Mouse (Mus musculus): ENCODE measurements around the gene Fryl. TPM values are rescaled to one million over a fixed set of nuclear protein-coding genes. Genes with fewer than 3 reads are reported as not detected.

Fryl gene
- polyA plus RNA-seq, 1 experiment from 2014 or later, result 38.7 TPM

DNA sequence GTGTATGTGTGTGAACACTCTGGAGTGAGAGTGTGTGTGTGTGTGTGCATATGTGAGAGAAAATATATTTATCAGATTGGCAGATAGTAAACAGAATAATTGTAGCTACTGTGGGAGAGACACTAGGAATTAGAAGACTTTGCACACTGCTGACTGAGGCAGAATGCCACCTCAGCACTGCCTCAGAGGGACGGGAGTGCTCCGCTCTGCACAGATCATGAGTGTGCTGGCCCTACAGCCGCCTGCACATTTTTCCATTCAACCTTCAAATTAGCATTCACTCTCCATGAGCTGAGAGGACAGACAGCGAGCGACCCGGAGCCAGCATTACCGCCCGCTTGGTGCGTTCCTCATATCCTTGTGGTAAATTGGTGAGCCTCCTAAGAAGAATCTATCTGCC lies 96.0 kb downstream of the Fryl start:
- Histone ChIP-seq H3K27me3 (replicated peaks) (no peaks in the 10 kb centered on the region), H3K4me2 (no peak overlapping the region), H3K4me3 (no peak overlapping the region), H3K4me1 (replicated peaks) (peaks cover 60% of the 10 kb centered on the region), H3K36me3 (no peaks in the 10 kb centered on the region), H3K9ac (no peak overlapping the region), H3K9me3 (replicated peaks) (no peaks in the 10 kb centered on the region), H3K27ac (ENCODE audit: poor library complexity, severe bottlenecking) (no peak overlapping the region)
- ATAC-seq (ENCODE audit: insufficient number of reproducible peaks, low FRiP score), result no peak
- 85% methylated on average over 9 of the region's 9 CpGs for WGBS

DNA sequence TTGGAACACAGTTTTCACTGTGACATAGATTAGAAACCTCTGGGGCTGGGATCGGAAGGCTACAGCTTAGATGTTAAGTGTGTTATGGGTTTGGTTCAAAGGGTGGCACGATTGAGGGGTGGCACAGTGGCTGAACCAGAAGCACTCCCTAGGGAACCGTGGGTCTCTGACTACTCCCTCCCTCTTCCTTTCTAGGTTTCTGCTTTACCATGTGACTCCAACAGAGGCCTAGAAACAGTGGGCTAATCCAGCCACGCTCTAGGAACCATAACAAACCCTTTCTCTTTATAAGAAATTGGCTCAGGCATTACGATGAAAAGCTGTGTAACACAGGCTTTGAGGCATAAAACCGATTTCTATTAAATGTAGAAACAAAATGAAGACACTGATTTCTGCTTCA lies 98.9 kb downstream of the Fryl start:
- Histone ChIP-seq H3K4me3 (no peak overlapping the region), H3K9me3 (replicated peaks) (no peaks in the 10 kb centered on the region), H3K4me1 (replicated peaks) (peaks cover 45% of the 10 kb centered on the region), H3K4me2 (no peak overlapping the region), H3K9ac (peak overlapping the region; percentile 0; the same call in 1 of the 2 replicates), H3K36me3 (no peaks in the 10 kb centered on the region), H3K27ac (ENCODE audit: poor library complexity, severe bottlenecking) (no peak overlapping the region), H3K27me3 (replicated peaks) (no peaks in the 10 kb centered on the region)
- whole genome bisulfite sequencing, result 76% methylated on average over 6 of the region's 6 CpGs
- ATAC-seq (ENCODE audit: insufficient number of reproducible peaks, low FRiP score), result no peak

DNA sequence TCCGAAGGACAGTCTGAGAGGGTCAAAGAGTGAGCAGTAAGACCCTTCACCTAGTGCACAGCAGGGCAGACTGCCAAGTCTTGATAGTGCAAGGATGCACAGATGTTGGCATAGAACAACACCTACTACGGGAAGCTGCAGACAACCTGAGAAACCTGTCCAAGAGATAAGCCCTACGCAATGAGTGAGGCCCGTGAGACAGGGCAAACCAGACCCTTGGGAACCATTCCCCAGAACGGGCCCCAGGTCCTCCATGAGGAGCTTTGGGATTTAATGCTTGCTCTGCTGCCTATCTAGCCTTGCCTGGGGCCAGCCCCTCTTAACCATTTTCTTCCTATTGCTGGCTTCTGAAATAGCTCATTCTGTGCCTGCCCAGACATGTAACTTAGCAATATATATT lies 99.4 kb downstream of the Fryl start:
- H3K27ac ChIP-seq (ENCODE audit: poor library complexity, severe bottlenecking), result 0 out of 2 replicates have a peak overlapping the region, but pooled peaks have one; percentile 13
- no peaks in the 10 kb centered on the region for H3K9me3 ChIP-seq (replicated peaks)
- H3K27me3 ChIP-seq (replicated peaks), result no peaks in the 10 kb centered on the region
- ATAC-seq (ENCODE audit: insufficient number of reproducible peaks, low FRiP score), result no peak
- H3K9ac ChIP-seq, result no peak overlapping the region
- H3K36me3 ChIP-seq, result no peaks in the 10 kb centered on the region
- H3K4me2 ChIP-seq, result no peak overlapping the region
- no peak overlapping the region for H3K4me3 ChIP-seq
- peaks cover 45% of the 10 kb centered on the region for H3K4me1 ChIP-seq (replicated peaks)
- 46% methylated on average over 5 of the region's 5 CpGs for WGBS

DNA sequence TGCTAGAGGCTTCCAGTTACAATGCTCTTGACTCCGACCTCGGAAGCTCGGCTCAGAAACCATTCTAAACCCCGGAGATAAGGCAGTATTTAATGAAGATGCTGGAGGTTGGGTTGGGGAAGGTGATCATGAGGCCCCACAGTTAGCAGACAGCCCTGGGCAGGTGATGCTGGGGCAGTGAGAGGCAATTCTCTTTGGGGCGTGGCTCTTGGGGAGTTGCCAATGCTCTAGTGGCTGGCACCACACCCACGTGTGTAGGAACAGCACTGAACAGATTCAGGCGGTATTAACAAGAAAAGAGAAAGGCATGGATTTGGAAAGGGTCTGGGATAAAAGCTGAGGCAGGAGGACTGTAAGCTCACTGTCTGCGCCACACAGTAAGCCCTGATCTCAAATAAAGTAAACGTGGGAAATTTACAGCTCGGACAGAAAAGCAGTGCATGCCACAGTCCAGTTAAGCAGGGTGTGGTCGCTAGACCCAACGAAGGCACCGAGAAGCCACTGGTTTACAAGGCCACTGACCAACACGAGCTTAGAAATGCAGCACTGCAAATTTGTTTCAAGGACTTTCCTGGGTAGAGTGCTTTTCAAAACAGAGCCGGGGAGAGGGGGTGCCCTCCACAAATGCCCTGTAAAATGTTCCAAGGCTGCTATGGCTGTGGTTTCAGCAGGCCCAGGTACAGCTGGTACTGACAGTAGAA lies 100.0 kb downstream of the Fryl start:
- Histone ChIP-seq H3K9ac (no peak overlapping the region), H3K9me3 (replicated peaks) (no peaks in the 10 kb centered on the region), H3K4me1 (replicated peaks) (peaks cover 43% of the 10 kb centered on the region), H3K4me2 (no peak overlapping the region), H3K4me3 (no peak overlapping the region), H3K36me3 (no peaks in the 10 kb centered on the region), H3K27ac (ENCODE audit: poor library complexity, severe bottlenecking) (0 out of 2 replicates have a peak overlapping the region, but pooled peaks have one; percentile 13), H3K27me3 (replicated peaks) (no peaks in the 10 kb centered on the region)
- ATAC-seq (ENCODE audit: insufficient number of reproducible peaks, low FRiP score), result no peak
- WGBS, result 73% methylated on average over 15 of the region's 15 CpGs

DNA sequence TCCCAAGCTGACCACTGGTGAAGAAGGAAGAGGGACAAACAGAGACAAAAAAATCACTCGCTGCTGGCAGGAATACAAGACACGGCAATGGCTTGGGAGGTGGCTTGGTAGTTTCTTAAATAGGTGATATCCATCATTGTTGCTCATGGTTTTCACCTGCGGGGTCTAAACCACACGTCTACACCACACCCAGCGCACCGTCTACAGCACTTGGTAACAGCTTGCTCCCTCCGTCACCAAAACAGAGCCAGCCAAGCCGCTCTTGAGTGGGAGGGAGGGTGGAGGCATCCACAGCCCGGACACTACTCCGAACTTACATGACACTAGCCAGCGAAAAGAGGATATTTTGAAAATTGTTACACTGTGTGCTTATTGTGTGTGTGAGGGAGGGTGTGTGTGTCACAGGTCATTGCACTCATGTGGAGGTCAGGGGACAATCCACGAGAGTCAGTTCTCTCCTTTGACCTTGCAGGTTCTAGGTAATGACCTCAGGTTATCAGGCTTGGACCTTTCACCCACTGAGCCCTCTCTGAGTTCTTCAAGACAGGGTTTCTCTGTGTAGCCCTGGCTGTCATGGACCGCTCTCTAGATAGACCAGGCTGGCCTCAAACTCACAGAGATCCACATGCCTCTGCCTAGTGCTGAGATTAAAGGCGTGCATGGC lies 102.5 kb downstream of the Fryl start:
- Histone ChIP-seq H3K9me3 (replicated peaks) (no peaks in the 10 kb centered on the region), H3K4me2 (no peak overlapping the region), H3K27me3 (replicated peaks) (no peaks in the 10 kb centered on the region), H3K36me3 (no peaks in the 10 kb centered on the region), H3K4me3 (no peak overlapping the region), H3K4me1 (replicated peaks) (peaks cover 34% of the 10 kb centered on the region), H3K27ac (ENCODE audit: poor library complexity, severe bottlenecking) (no peak overlapping the region), H3K9ac (no peak overlapping the region)
- 92% methylated on average over 14 of the region's 14 CpGs for WGBS
- no peak for ATAC-seq (ENCODE audit: insufficient number of reproducible peaks, low FRiP score)

DNA sequence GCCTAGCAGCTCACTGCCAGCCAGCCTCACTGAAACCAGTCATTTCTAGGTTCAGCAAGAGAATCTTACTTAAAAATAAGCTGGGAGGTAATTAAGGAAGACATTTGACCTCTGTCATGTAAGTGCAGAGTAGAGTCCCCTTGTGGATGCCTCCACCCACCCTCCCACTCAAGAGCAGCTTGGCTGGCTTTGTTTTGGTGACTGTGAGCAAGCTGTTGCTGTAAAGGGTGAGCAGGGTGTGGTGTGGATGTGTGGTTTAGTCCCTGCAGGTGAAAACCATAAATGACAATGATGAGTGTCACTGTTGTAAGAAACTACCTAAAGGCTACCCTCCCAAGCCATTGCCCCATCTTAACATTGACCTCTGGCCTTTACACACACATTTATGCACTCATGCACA lies 104.2 kb downstream of the Fryl start:
- Histone ChIP-seq H3K27ac (ENCODE audit: poor library complexity, severe bottlenecking) (no peak overlapping the region), H3K36me3 (peaks cover 6% of the 10 kb centered on the region), H3K4me2 (no peak overlapping the region), H3K4me3 (no peak overlapping the region), H3K9me3 (replicated peaks) (no peaks in the 10 kb centered on the region), H3K9ac (no peak overlapping the region), H3K27me3 (replicated peaks) (no peaks in the 10 kb centered on the region), H3K4me1 (replicated peaks) (peaks cover 21% of the 10 kb centered on the region)
- no peak for ATAC-seq (ENCODE audit: insufficient number of reproducible peaks, low FRiP score)

DNA sequence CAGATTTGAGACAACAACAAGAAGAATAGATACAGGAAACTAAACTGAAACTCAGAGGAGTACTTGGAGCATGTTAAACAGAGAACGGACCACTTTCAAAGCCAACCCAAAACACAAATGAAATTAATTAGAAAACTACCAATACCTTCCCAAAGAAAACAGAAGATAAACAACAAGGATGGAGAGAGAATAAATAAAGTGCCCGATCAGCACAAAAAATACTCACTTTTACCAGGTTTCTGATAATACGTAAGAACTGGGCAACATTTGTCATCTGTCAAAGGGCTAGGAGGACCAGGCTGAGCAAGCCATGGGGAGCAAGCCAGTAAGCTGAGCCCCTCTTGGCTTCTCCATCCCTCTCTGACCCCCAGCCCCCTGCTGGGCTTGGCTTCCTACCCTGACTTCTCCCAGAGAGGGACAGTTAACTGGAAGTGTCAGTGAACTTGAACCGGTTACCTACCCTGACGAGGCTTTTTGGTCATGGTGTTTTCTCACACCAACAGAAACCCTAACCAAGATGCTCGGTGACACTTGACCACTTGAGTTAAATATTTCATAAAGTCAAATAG lies 105.5 kb downstream of the Fryl start:
- Histone ChIP-seq H3K9ac (no peak overlapping the region), H3K4me2 (no peak overlapping the region), H3K27me3 (replicated peaks) (no peaks in the 10 kb centered on the region), H3K4me1 (replicated peaks) (peaks cover 9% of the 10 kb centered on the region), H3K9me3 (replicated peaks) (no peaks in the 10 kb centered on the region), H3K36me3 (peaks cover 17% of the 10 kb centered on the region), H3K27ac (ENCODE audit: poor library complexity, severe bottlenecking) (no peak overlapping the region), H3K4me3 (no peak overlapping the region)
- WGBS, result 86% methylated on average over 6 of the region's 6 CpGs
- ATAC-seq (ENCODE audit: insufficient number of reproducible peaks, low FRiP score), result no peak

DNA sequence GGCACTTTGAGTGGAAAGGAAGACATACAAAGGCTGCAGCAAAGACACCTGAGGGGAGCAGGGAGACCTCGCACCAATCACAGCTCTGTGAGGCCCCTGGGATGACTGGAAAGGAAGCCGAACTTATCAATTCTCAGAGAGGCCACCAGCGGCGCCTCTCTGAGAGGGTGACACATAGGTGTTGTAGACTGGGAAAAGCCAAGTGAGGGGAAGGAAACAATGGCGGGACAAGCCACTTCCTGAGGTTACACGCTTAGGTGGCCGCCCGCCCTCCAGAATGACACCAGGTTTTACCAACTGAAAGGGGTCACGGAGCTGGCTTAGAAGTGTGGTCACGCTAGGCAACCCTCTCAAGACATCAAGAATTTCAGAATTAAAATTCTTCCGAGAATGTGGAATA lies 111.4 kb downstream of the Fryl start:
- peaks cover 50% of the 10 kb centered on the region for H3K36me3 ChIP-seq

DNA sequence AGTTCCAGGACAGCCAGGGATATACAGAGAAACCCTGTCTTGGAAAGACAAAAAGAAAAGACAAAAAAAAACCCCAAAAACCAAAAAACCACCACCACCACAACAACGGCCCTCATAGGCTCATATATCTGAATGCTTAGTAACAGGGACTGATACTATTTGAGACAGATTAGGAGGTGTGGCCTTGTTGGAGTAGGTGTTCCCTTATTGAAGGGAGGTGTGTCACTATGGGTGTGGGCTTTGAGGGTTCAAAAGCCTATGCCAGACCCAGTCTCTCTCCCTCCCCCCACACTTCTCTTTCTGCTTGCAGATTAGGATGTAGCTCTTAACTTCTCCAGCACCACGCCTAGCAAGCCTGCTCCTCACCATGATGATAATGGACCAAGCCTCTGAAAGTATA lies 114.7 kb downstream of the Fryl start:
- Histone ChIP-seq H3K9ac (no peak overlapping the region), H3K4me3 (no peak overlapping the region), H3K27ac (ENCODE audit: poor library complexity, severe bottlenecking) (no peak overlapping the region; the same call in 1 of the 2 replicates), H3K4me2 (no peak overlapping the region), H3K27me3 (replicated peaks) (no peaks in the 10 kb centered on the region), H3K4me1 (replicated peaks) (peaks cover 10% of the 10 kb centered on the region), H3K9me3 (replicated peaks) (no peaks in the 10 kb centered on the region), H3K36me3 (peaks cover 45% of the 10 kb centered on the region)
- WGBS, result 78% methylated on average over 2 of the region's 2 CpGs
- ATAC-seq (ENCODE audit: insufficient number of reproducible peaks, low FRiP score), result no peak

More for the DNA sequence above, 111.4 kb downstream of the Fryl start:
- no peaks in the 10 kb centered on the region for H3K9me3 ChIP-seq (replicated peaks)
- H3K27ac ChIP-seq (ENCODE audit: poor library complexity, severe bottlenecking), result no peak overlapping the region
- H3K4me3 ChIP-seq, result no peak overlapping the region
- H3K27me3 ChIP-seq (replicated peaks), result no peaks in the 10 kb centered on the region
- H3K9ac ChIP-seq, result no peak overlapping the region
- H3K4me1 ChIP-seq (replicated peaks), result peaks cover 10% of the 10 kb centered on the region
- WGBS, result 77% methylated on average over 11 of the region's 11 CpGs
- no peak overlapping the region for H3K4me2 ChIP-seq
- no peak for ATAC-seq (ENCODE audit: insufficient number of reproducible peaks, low FRiP score)

DNA sequence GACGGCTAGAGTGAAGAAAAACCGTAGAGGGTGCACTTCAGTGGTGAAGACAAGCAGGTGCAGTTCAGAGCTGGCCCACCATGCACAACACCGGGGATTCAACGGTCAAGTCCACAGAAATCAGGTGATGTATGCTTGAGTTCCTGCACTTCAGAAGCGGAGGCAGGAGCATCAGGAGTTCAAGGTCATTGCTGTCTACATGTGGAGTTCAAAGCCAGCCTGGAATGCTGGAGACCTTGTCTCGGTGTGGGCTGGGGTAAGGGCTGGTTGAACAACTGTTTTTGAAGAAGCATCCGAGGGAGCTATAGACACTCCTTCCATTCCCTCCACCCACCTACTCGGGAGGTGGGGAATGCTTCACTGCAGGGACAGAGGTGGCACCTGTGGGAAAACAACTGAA lies 115.3 kb downstream of the Fryl start:
- Histone ChIP-seq H3K9ac (no peak overlapping the region), H3K9me3 (replicated peaks) (no peaks in the 10 kb centered on the region), H3K4me1 (replicated peaks) (peaks cover 10% of the 10 kb centered on the region), H3K27ac (ENCODE audit: poor library complexity, severe bottlenecking) (no peak overlapping the region), H3K27me3 (replicated peaks) (no peaks in the 10 kb centered on the region), H3K36me3 (peaks cover 39% of the 10 kb centered on the region), H3K4me3 (no peak overlapping the region), H3K4me2 (no peak overlapping the region)
- no peak for ATAC-seq (ENCODE audit: insufficient number of reproducible peaks, low FRiP score)
- 90% methylated on average over 8 of the region's 8 CpGs for WGBS

DNA sequence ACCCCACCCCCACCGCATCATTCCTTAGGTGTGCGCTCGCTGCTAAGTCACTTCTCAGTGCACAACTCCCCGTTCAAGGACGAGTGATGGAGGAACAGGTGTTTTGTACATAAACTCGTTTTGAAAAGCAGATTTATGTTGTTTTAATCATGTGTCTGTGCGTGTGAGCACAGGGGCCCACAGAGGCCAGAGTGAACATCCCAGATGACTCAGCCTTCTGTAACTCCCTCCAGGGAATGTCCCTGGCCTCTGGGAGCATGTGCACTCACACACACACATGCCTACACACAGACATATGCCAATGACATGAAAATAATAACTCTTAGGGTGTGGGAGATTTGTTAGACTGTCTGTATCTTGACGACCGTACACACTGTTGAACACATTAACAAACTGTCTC lies 118.9 kb downstream of the Fryl start:
- Histone ChIP-seq H3K4me2 (no peak overlapping the region), H3K36me3 (peaks cover 27% of the 10 kb centered on the region), H3K9me3 (replicated peaks) (no peaks in the 10 kb centered on the region), H3K27ac (ENCODE audit: poor library complexity, severe bottlenecking) (no peak overlapping the region), H3K4me3 (no peak overlapping the region), H3K9ac (no peak overlapping the region), H3K27me3 (replicated peaks) (no peaks in the 10 kb centered on the region), H3K4me1 (replicated peaks) (peaks cover 6% of the 10 kb centered on the region; the same call in 1 of the 2 replicates)
- WGBS, result 84% methylated on average over 9 of the region's 9 CpGs
- no peak for ATAC-seq (ENCODE audit: insufficient number of reproducible peaks, low FRiP score)
